Comparison of ENCODE assay signal across 27 mouse cellular contexts in genomic region chr3:114053501-114053900, GRCm38 (mm10). TPM values are rescaled to one million over a fixed set of nuclear protein-coding genes. Genes with fewer than 3 reads are reported as not detected.
"Had no signal": no experiment of that assay in that cellular context is flagged by ENCODE, and none has a peak within 500 bp of the region (broad histone marks: within the 10 kb centered on the region; RNA-seq: fewer than 3 reads in every experiment).

No protein-coding gene starts in this region.

- H3K27me3 ChIP-seq: heart, embryonic 12.5 days; hindbrain, embryonic 12.5 days; intestine, embryonic 15.5 days; limb, embryonic 13.5 days; limb, embryonic 15.5 days; liver, embryonic 12.5 days had no signal

- H3K4me3 ChIP-seq: gastrocnemius, adult 2 months; heart, embryonic 10.5 days; heart, embryonic 12.5 days; hindbrain, embryonic 10.5 days; hindbrain, embryonic 12.5 days; intestine, embryonic 15.5 days; limb, embryonic 13.5 days; limb, embryonic 15.5 days; liver, embryonic 12.5 days had no signal

- H3K27ac ChIP-seq: gastrocnemius, adult 2 months; heart, embryonic 10.5 days; hindbrain, embryonic 10.5 days; hindbrain, embryonic 12.5 days; hindbrain, embryonic 14.5 days; intestine, embryonic 15.5 days; limb, embryonic 13.5 days; limb, embryonic 15.5 days; liver, embryonic 12.5 days; liver, embryonic 14.5 days had no signal

- H3K9me3 ChIP-seq: heart, embryonic 10.5 days; heart, embryonic 12.5 days; hindbrain, embryonic 10.5 days; hindbrain, embryonic 12.5 days; intestine, embryonic 15.5 days; limb, embryonic 13.5 days; limb, embryonic 15.5 days; liver, embryonic 12.5 days had no signal

- H3K4me1 ChIP-seq: heart, embryonic 10.5 days; hindbrain, embryonic 10.5 days; hindbrain, embryonic 12.5 days; intestine, embryonic 15.5 days; limb, embryonic 15.5 days; liver, embryonic 12.5 days had no signal

- ATAC-seq: hindbrain, embryonic 16.5 days; inflammation-experienced regulatory T-cells, adult 6 months; intestine, embryonic 15.5 days; intestine, postnatal 0 days; liver, embryonic 12.5 days had no signal

- H3K4me2 ChIP-seq: heart, embryonic 12.5 days; hindbrain, embryonic 12.5 days; hindbrain, embryonic 14.5 days; intestine, embryonic 15.5 days; limb, embryonic 13.5 days; limb, embryonic 15.5 days; liver, embryonic 12.5 days had no signal

- H3K36me3 ChIP-seq: heart, embryonic 10.5 days; heart, embryonic 12.5 days; hindbrain, embryonic 10.5 days; hindbrain, embryonic 12.5 days; intestine, embryonic 15.5 days; limb, embryonic 13.5 days; limb, embryonic 15.5 days; liver, embryonic 12.5 days had no signal

- DNase-seq: gastrocnemius, adult 2 months; gastrocnemius, postnatal 10 days; gastrocnemius, postnatal 25 days; heart, adult 18-20 months; heart, postnatal 10 days; heart, postnatal 4 days; kidney, adult 18-20 months; kidney, adult 8-10 months; kidney, postnatal 10 days; kidney, postnatal 25 days; layer of hippocampus, adult 9-11 months; layer of hippocampus, postnatal 36 days; left cerebral cortex, postnatal 4 days had no signal

- H3K9ac ChIP-seq: heart, embryonic 12.5 days; hindbrain, embryonic 12.5 days; hindbrain, embryonic 14.5 days; intestine, embryonic 15.5 days; limb, embryonic 13.5 days; limb, embryonic 15.5 days; liver, embryonic 12.5 days; liver, embryonic 14.5 days had no signal

RNA-seq across cellular contexts. Expression of gene Col11a1, which starts 23.2 kb away (rescaled TPM):
- polyA plus RNA-seq: liver, adult 2 months had no signal
